7 mouse cellular contexts compared by ENCODE assay signal in genomic region chr3:106722028-106722945, GRCm38 (mm10). TPM values are rescaled to one million over a fixed set of nuclear protein-coding genes. Genes with fewer than 3 reads are reported as not detected.
DNase-seq lines count a peak whose midpoint lies in the region; ATAC-seq lines count a peak whose summit lies in the region.

No protein-coding gene starts in this region.

- intact Hi-C loops in gastrocnemius, postnatal 36 days (cut with DNase I) = no loop called here
- intact Hi-C loops in left cerebral cortex, postnatal 25 days (cut with DNase I) = loop anchor here (1.0 kb wide), 2 partner anchors 37 to 175 kb away; partner anchors contain the start of genes Cept1 and Dram2

- peak overlapping the region; percentile 96 for H3K27ac ChIP-seq in intestine, embryonic 15.5 days
- H3K27ac ChIP-seq in midbrain, embryonic 10.5 days (replicated peaks) = peak overlapping the region; percentile 86

- under 1% methylated on average over 33 of the region's 33 CpGs for WGBS in intestine, embryonic 15.5 days
- WGBS in midbrain, embryonic 10.5 days = 2% methylated on average over 33 of the region's 33 CpGs

- H3K9me3 ChIP-seq in intestine, embryonic 15.5 days = no peaks in the 10 kb centered on the region
- H3K9me3 ChIP-seq in midbrain, embryonic 10.5 days (replicated peaks) = peaks cover 11% of the 10 kb centered on the region; the same call in 1 of the 2 replicates

- H3K4me2 ChIP-seq in intestine, embryonic 15.5 days (replicated peaks) = peak overlapping the region; percentile 57

- H3K4me3 ChIP-seq in intestine, embryonic 15.5 days (replicated peaks) = peak overlapping the region; percentile 63
- H3K4me3 ChIP-seq in midbrain, embryonic 10.5 days = peak overlapping the region; percentile 73

- ATAC-seq in intestine, embryonic 15.5 days = peak; percentile 95

- peak overlapping the region; percentile 57 for H3K9ac ChIP-seq in intestine, embryonic 15.5 days

- H3K4me1 ChIP-seq in intestine, embryonic 15.5 days (replicated peaks) = no peaks in the 10 kb centered on the region
- peaks cover 4% of the 10 kb centered on the region; the same call in 1 of the 2 replicates for H3K4me1 ChIP-seq in midbrain, embryonic 10.5 days

- no peaks in the 10 kb centered on the region for H3K27me3 ChIP-seq in intestine, embryonic 15.5 days (replicated peaks)
- H3K27me3 ChIP-seq in midbrain, embryonic 10.5 days (ENCODE audit: low read depth, poor library complexity, severe bottlenecking) = no peaks in the 10 kb centered on the region

- peak; percentile 91 for DNase-seq in adrenal gland, adult 2 months
- peak; percentile 68 for DNase-seq in embryo, embryonic 11.5 days (ENCODE audit: low read depth, low spot score)
- peak; percentile 60 to 77 for DNase-seq in gastrocnemius, postnatal 36 days
- peak; percentile 93 to 95 for DNase-seq in left cerebral cortex, postnatal 25 days (ENCODE audit: low spot score in 2 of 2)
- DNase-seq in midbrain, embryonic 10.5 days (ENCODE audit: low spot score) = peak; percentile 83
- DNase-seq in right cerebral cortex, postnatal 4 days = peak; percentile 79

- no peaks in the 10 kb centered on the region for H3K36me3 ChIP-seq in intestine, embryonic 15.5 days
- H3K36me3 ChIP-seq in midbrain, embryonic 10.5 days = peaks cover 4% of the 10 kb centered on the region

RNA-seq across cellular contexts. Expression of gene Lrif1, which starts 37.5 kb away (rescaled TPM):
- 10 to 100 TPM; 16.5 to 17.2 TPM for total RNA-seq in adrenal gland, adult 2 months (2021)
- 0.85 TPM in 2 replicates for polyA plus RNA-seq in adrenal gland, adult 2 months (2012; rRNA removed)
- 1 to 10 TPM; 6.7 to 8.7 TPM for total RNA-seq in gastrocnemius, postnatal 36 days (2021)
- 10.8 and 14.1 TPM in 2 replicates for polyA plus RNA-seq in intestine, embryonic 15.5 days (2015; fragmentation: Nextera tagmentation; extraction: Ambion mirVana)
- 10 to 100 TPM; 20.9 to 27.3 TPM for total RNA-seq in left cerebral cortex, postnatal 25 days (2021)
- 14.0 and 16.8 TPM in 2 replicates for polyA plus RNA-seq in midbrain, embryonic 10.5 days (2016; fragmentation: Nextera tagmentation; extraction: Ambion mirVana)

Comparison
In these comparisons a context has a peak if more than half of its experiments do, and no peak if none do; other contexts are left out.
1. Peak in every context shown above with its lines: DNase-seq, ATAC-seq, H3K4me3 ChIP-seq and H3K27ac ChIP-seq.